Mouse (Mus musculus) liver, embryonic 11.5 days (tissue): ENCODE results near the gene Htr1d. TPM values are rescaled to one million over a fixed set of nuclear protein-coding genes. Genes with fewer than 3 reads are reported as not detected.

Source experiments
- polyA plus RNA-seq: library from polyadenylated mRNA; unstranded; fragments of >200 nt; fragmentation: Nextera tagmentation; extraction: Ambion mirVana; gene quantifications from 2 replicates; pipeline ENCODE4 v1.2.1, GENCODE M21; 2014

Gene Htr1d
- polyA plus RNA-seq, 1 experiment from 2014 or later, result not detected

Other genes with a start within 250 kb of the Htr1d start
- 1.8 and 2.9 TPM in 2 replicates for gene Asap3, start 217.2 kb upstream of the Htr1d start, polyA plus RNA-seq
- gene Tcea3, start 175.8 kb upstream of the Htr1d start, polyA plus RNA-seq, result 16.4 and 17.3 TPM in 2 replicates
- gene Zfp46, start 138.8 kb upstream of the Htr1d start, polyA plus RNA-seq, result 10.5 and 11.9 TPM in 2 replicates
- gene Hnrnpr, start 112.6 kb upstream of the Htr1d start, polyA plus RNA-seq, result 99.3 and 101 TPM in 2 replicates
- gene 6030445D17Rik, start 38.7 kb downstream of the Htr1d start, polyA plus RNA-seq, result not detected in 2 replicates
- 44.7 TPM in 2 replicates for gene Luzp1, start 46.2 kb downstream of the Htr1d start, polyA plus RNA-seq
- gene Kdm1a, start 179.2 kb downstream of the Htr1d start, polyA plus RNA-seq, result 35.4 and 37.5 TPM in 2 replicates
- gene Tex46, start 186.9 kb downstream of the Htr1d start, polyA plus RNA-seq, result not detected in 2 replicates
- not detected in 2 replicates for gene Lactbl1, start 199.1 kb downstream of the Htr1d start, polyA plus RNA-seq